Mouse (Mus musculus) neural tube, embryonic 15.5 days (tissue): ENCODE measurements around the gene Ptk7. TPM values are rescaled to one million over a fixed set of nuclear protein-coding genes. Genes with fewer than 3 reads are reported as not detected.

Experiments
- ATAC-seq: fragments of 200-750 bp; cut with Nextera tagmentation; 2 replicates; pipeline ENCODE4 v1.8.0; 2017; ENCODE audit warnings: mild to moderate bottlenecking, moderate TSS enrichment, moderate library complexity; ENCODE audit not compliant: low FRiP score
- H3K27ac ChIP-seq: fragments of 300-500 bp; sonication (generic); replicated peaks from 2 replicates; pipeline ENCODE4 v1.5.1; 2015; ENCODE audit warnings: mild to moderate bottlenecking, inconsistent platforms
- H3K27me3 ChIP-seq: fragments of 300-500 bp; sonication (generic); replicated peaks from 2 replicates; pipeline ENCODE4 v1.6.1; 2015; ENCODE audit warnings: inconsistent platforms
- H3K36me3 ChIP-seq: fragments of 300-500 bp; sonication (generic); 2 replicates; pipeline ENCODE4 v1.6.1; 2015; ENCODE audit warnings: inconsistent platforms
- H3K4me1 ChIP-seq: fragments of 300-500 bp; sonication (generic); 2 replicates; pipeline ENCODE4 v1.6.1; 2015; ENCODE audit warnings: inconsistent platforms
- H3K4me2 ChIP-seq: fragments of 300-500 bp; sonication (generic); 2 replicates; pipeline ENCODE4 v1.6.1; 2015; ENCODE audit warnings: inconsistent platforms, mild to moderate bottlenecking, moderate library complexity
- H3K4me3 ChIP-seq: fragments of 300-500 bp; sonication (generic); replicated peaks from 2 replicates; pipeline ENCODE4 v1.5.1; 2015; ENCODE audit warnings: mild to moderate bottlenecking, inconsistent platforms
- H3K9ac ChIP-seq: fragments of 300-500 bp; sonication (generic); replicated peaks from 2 replicates; pipeline ENCODE4 v1.6.1; 2015; ENCODE audit warnings: mild to moderate bottlenecking, inconsistent platforms
- H3K9me3 ChIP-seq: fragments of 300-500 bp; sonication (generic); replicated peaks from 2 replicates; pipeline ENCODE4 v1.6.1; 2016; ENCODE audit warnings: inconsistent platforms
- WGBS: fragments of 180-500 bp; shearing (Covaris S2); methylation state at CpG from one replicate; pipeline ENCODE4 v1.1.7; 2015; ENCODE audit warnings: mixed read lengths; 5-methylcytosine and 5-hydroxymethylcytosine counted together
- polyA plus RNA-seq: library from polyadenylated mRNA; unstranded; fragments of >200 nt; fragmentation: Nextera tagmentation; extraction: Ambion mirVana; gene quantifications from 2 replicates; pipeline ENCODE4 v1.2.1, GENCODE M21; 2015

The Ptk7 gene
- polyA plus RNA-seq, 1 experiment from 2014 or later: 29.3 TPM

- Histone ChIP-seq H3K27me3 (no peaks in the 10 kb centered on the region), H3K27ac (0 out of 2 replicates have a peak overlapping the region, but pooled peaks have one; percentile 14), H3K4me1 (peaks cover 17% of the 10 kb centered on the region), H3K4me2 (no peak overlapping the region), H3K9me3 (no peaks in the 10 kb centered on the region), H3K4me3 (no peak overlapping the region), H3K9ac (no peak overlapping the region), H3K36me3 (no peaks in the 10 kb centered on the region)
- ATAC-seq: no peak
- 75% methylated on average over 9 of the region's 9 CpGs for WGBS
Observed at GRCm38 (mm10) chr17:46602212-46602611, 27.1 kb downstream of the Ptk7 start.

GRCm38 (mm10) chr17:46600569-46600968 is 28.7 kb downstream of the Ptk7 start:
- Histone ChIP-seq H3K4me3 (no peak overlapping the region), H3K36me3 (no peaks in the 10 kb centered on the region), H3K9ac (no peak overlapping the region), H3K4me1 (peaks cover 11% of the 10 kb centered on the region), H3K27ac (no peak overlapping the region), H3K9me3 (no peaks in the 10 kb centered on the region), H3K27me3 (no peaks in the 10 kb centered on the region), H3K4me2 (no peak overlapping the region)
- no peak for ATAC-seq
- 99% methylated on average over 2 of the region's 2 CpGs for WGBS

GRCm38 (mm10) chr17:46598963-46599362 is 30.3 kb downstream of the Ptk7 start:
- 86% methylated on average over 4 of the region's 4 CpGs for WGBS
- Histone ChIP-seq H3K27ac (no peak overlapping the region), H3K9me3 (no peaks in the 10 kb centered on the region), H3K27me3 (no peaks in the 10 kb centered on the region), H3K4me3 (no peak overlapping the region), H3K4me2 (no peak overlapping the region), H3K36me3 (no peaks in the 10 kb centered on the region), H3K4me1 (peaks cover 12% of the 10 kb centered on the region; the same call in 1 of the 2 replicates), H3K9ac (no peak overlapping the region)
- ATAC-seq: no peak

- Histone ChIP-seq H3K4me2 (no peak overlapping the region), H3K36me3 (no peaks in the 10 kb centered on the region), H3K9ac (no peak overlapping the region), H3K4me1 (peaks cover 16% of the 10 kb centered on the region), H3K4me3 (no peak overlapping the region), H3K27me3 (no peaks in the 10 kb centered on the region), H3K9me3 (no peaks in the 10 kb centered on the region), H3K27ac (no peak overlapping the region)
- WGBS: 96% methylated on average over 11 of the region's 11 CpGs
- ATAC-seq: no peak
Observed at GRCm38 (mm10) chr17:46597956-46598355, 31.3 kb downstream of the Ptk7 start.

- H3K4me1 ChIP-seq: peaks cover 19% of the 10 kb centered on the region
- H3K27me3 ChIP-seq: no peaks in the 10 kb centered on the region
- H3K9ac ChIP-seq: no peak overlapping the region
- WGBS: 80% methylated on average over 6 of the region's 6 CpGs
- H3K9me3 ChIP-seq: no peaks in the 10 kb centered on the region
- no peak overlapping the region; the same call in 1 of the 2 replicates for H3K27ac ChIP-seq
- peaks cover 3% of the 10 kb centered on the region for H3K36me3 ChIP-seq
- no peak overlapping the region for H3K4me2 ChIP-seq
- no peak for ATAC-seq
- H3K4me3 ChIP-seq: no peak overlapping the region
Observed at GRCm38 (mm10) chr17:46595336-46595735, 34.0 kb downstream of the Ptk7 start.

- ATAC-seq: no peak
- no peak overlapping the region for H3K4me3 ChIP-seq
- no peaks in the 10 kb centered on the region for H3K9me3 ChIP-seq
- H3K4me1 ChIP-seq: peaks cover 19% of the 10 kb centered on the region
- H3K27me3 ChIP-seq: no peaks in the 10 kb centered on the region
- H3K4me2 ChIP-seq: no peak overlapping the region
- no peak overlapping the region for H3K9ac ChIP-seq
- 48% methylated on average over 9 of the region's 9 CpGs for WGBS
- H3K36me3 ChIP-seq: peaks cover 10% of the 10 kb centered on the region
- no peak overlapping the region for H3K27ac ChIP-seq
Observed at GRCm38 (mm10) chr17:46594606-46595005, 34.7 kb downstream of the Ptk7 start.

- no peak for ATAC-seq
- no peaks in the 10 kb centered on the region for H3K27me3 ChIP-seq
- H3K36me3 ChIP-seq: peaks cover 24% of the 10 kb centered on the region
- H3K4me2 ChIP-seq: no peak overlapping the region
- H3K9me3 ChIP-seq: no peaks in the 10 kb centered on the region
- H3K27ac ChIP-seq: no peak overlapping the region
- H3K4me1 ChIP-seq: peaks cover 19% of the 10 kb centered on the region
- 79% methylated on average over 4 of the region's 4 CpGs for WGBS
- H3K9ac ChIP-seq: no peak overlapping the region
- H3K4me3 ChIP-seq: no peak overlapping the region
Observed at GRCm38 (mm10) chr17:46593124-46593523, 36.2 kb downstream of the Ptk7 start.

GRCm38 (mm10) chr17:46591406-46591805 is 37.9 kb downstream of the Ptk7 start:
- no peaks in the 10 kb centered on the region for H3K9me3 ChIP-seq
- 82% methylated on average over 19 of the region's 19 CpGs for WGBS
- peaks cover 34% of the 10 kb centered on the region for H3K36me3 ChIP-seq
- H3K4me2 ChIP-seq: no peak overlapping the region
- H3K27ac ChIP-seq: no peak overlapping the region
- peaks cover 19% of the 10 kb centered on the region for H3K4me1 ChIP-seq
- no peaks in the 10 kb centered on the region for H3K27me3 ChIP-seq
- H3K9ac ChIP-seq: no peak overlapping the region
- H3K4me3 ChIP-seq: no peak overlapping the region
- no peak for ATAC-seq

- H3K27me3 ChIP-seq: no peaks in the 10 kb centered on the region
- H3K4me2 ChIP-seq: no peak overlapping the region
- H3K27ac ChIP-seq: no peak overlapping the region
- no peak overlapping the region for H3K4me3 ChIP-seq
- H3K9me3 ChIP-seq: no peaks in the 10 kb centered on the region
- 90% methylated on average over 7 of the region's 7 CpGs for WGBS
- no peak for ATAC-seq
- peaks cover 18% of the 10 kb centered on the region for H3K4me1 ChIP-seq
- peaks cover 42% of the 10 kb centered on the region for H3K36me3 ChIP-seq
- H3K9ac ChIP-seq: no peak overlapping the region
Observed at GRCm38 (mm10) chr17:46590439-46590838, 38.9 kb downstream of the Ptk7 start.

GRCm38 (mm10) chr17:46589635-46590314 is 39.5 kb downstream of the Ptk7 start:
- no peak for ATAC-seq
- Histone ChIP-seq H3K4me1 (peaks cover 12% of the 10 kb centered on the region), H3K27me3 (no peaks in the 10 kb centered on the region), H3K9ac (no peak overlapping the region), H3K9me3 (no peaks in the 10 kb centered on the region), H3K4me3 (no peak overlapping the region), H3K4me2 (no peak overlapping the region), H3K36me3 (peaks cover 49% of the 10 kb centered on the region), H3K27ac (no peak overlapping the region)
- WGBS: 91% methylated on average over 16 of the region's 16 CpGs

GRCm38 (mm10) chr17:46588913-46589312 is 40.4 kb downstream of the Ptk7 start:
- no peak overlapping the region for H3K27ac ChIP-seq
- WGBS: 98% methylated on average over 6 of the region's 6 CpGs
- no peaks in the 10 kb centered on the region for H3K9me3 ChIP-seq
- no peak overlapping the region for H3K9ac ChIP-seq
- peaks cover 52% of the 10 kb centered on the region for H3K36me3 ChIP-seq
- no peak for ATAC-seq
- H3K4me2 ChIP-seq: no peak overlapping the region
- no peak overlapping the region for H3K4me3 ChIP-seq
- peaks cover 7% of the 10 kb centered on the region; the same call in 1 of the 2 replicates for H3K4me1 ChIP-seq
- H3K27me3 ChIP-seq: no peaks in the 10 kb centered on the region

- WGBS: 94% methylated on average over 9 of the region's 9 CpGs
- H3K9me3 ChIP-seq: no peaks in the 10 kb centered on the region
- H3K4me1 ChIP-seq: peaks cover 5% of the 10 kb centered on the region; the same call in 1 of the 2 replicates
- H3K9ac ChIP-seq: no peak overlapping the region
- H3K27ac ChIP-seq: no peak overlapping the region
- H3K4me2 ChIP-seq: no peak overlapping the region
- peaks cover 52% of the 10 kb centered on the region for H3K36me3 ChIP-seq
- H3K4me3 ChIP-seq: no peak overlapping the region
- no peak for ATAC-seq
- no peaks in the 10 kb centered on the region for H3K27me3 ChIP-seq
Observed at GRCm38 (mm10) chr17:46588173-46588572, 41.1 kb downstream of the Ptk7 start.
